Comparison of ENCODE assay signal across 13 mouse cellular contexts in the genomic region with DNA sequence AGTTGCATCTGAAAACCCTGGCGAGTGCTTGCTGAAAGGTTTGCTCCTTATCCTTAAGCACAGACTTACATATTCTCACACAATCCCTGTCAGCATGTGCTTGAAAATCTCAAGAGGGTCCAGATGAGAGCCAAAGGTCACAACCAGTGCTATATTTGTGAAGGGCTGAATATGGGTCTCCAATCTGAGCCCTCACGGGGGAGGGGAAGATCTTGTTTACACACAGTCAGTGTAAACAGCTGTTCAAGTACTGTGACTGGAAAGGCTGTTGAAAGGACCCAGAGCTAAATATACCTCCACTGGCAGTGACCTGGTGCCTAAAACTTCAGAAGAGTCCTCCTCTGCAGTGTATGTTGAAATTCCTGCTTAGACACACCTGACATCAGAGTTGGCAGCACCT. TPM values are rescaled to one million over a fixed set of nuclear protein-coding genes. Genes with fewer than 3 reads are reported as not detected.
DNase-seq lines count a peak whose midpoint lies in the region; ATAC-seq and TF ChIP-seq lines count a peak whose summit lies in the region.
"Had no signal": no experiment of that assay in that cellular context is flagged by ENCODE, and none has a peak within 500 bp of the region (broad histone marks: within the 10 kb centered on the region; RNA-seq: fewer than 3 reads in every experiment).

No protein-coding gene starts in this region.

- H3K27me3 ChIP-seq in stomach, embryonic 16.5 days (ENCODE audit: control insufficient read depth, insufficient read depth, low read length), result no peaks in the 10 kb centered on the region
- no peaks in the 10 kb centered on the region for H3K27me3 ChIP-seq in stomach, postnatal 0 days (ENCODE audit: control insufficient read depth, insufficient read depth, low read length)
- no peaks in the 10 kb centered on the region for H3K27me3 ChIP-seq in lung, embryonic 15.5 days
- no peaks in the 10 kb centered on the region for H3K27me3 ChIP-seq in hindbrain, embryonic 13.5 days
- H3K27me3 ChIP-seq: megakaryocyte, embryonic 14.5 days had no signal

- peak; percentile 51 for DNase-seq in embryo, embryonic 10 days (ENCODE audit: low spot score)
- no peak for DNase-seq in embryo, embryonic 9.5 days (ENCODE audit: extremely low spot score)
- no peak for DNase-seq in stomach, postnatal 0 days (ENCODE audit: low spot score)
- DNase-seq in cerebellum, adult 11-12 months, result no peak
- no peak for DNase-seq in layer of hippocampus, adult 11-12 months (ENCODE audit: low spot score)
- DNase-seq: cerebellum, postnatal 10 days; right cerebral cortex, adult 18-20 months; thymus, postnatal 4 days had no signal

- H3K36me3 ChIP-seq in stomach, embryonic 16.5 days (ENCODE audit: control insufficient read depth, insufficient read depth, low read length), result no peaks in the 10 kb centered on the region
- no peaks in the 10 kb centered on the region for H3K36me3 ChIP-seq in stomach, postnatal 0 days (ENCODE audit: control insufficient read depth, insufficient read depth, low read length)
- no peaks in the 10 kb centered on the region for H3K36me3 ChIP-seq in lung, embryonic 15.5 days
- no peaks in the 10 kb centered on the region for H3K36me3 ChIP-seq in hindbrain, embryonic 13.5 days
- H3K36me3 ChIP-seq: G1E had no signal

- WGBS in stomach, embryonic 16.5 days, result 34% methylated on average over 2 of the region's 2 CpGs
- 49% methylated on average over 2 of the region's 2 CpGs for WGBS in stomach, postnatal 0 days
- 36% methylated on average over 2 of the region's 2 CpGs for WGBS in lung, embryonic 15.5 days
- WGBS in hindbrain, embryonic 13.5 days, result 76% methylated on average over 2 of the region's 2 CpGs

- ATAC-seq in stomach, embryonic 16.5 days (ENCODE audit: insufficient read depth, low FRiP score), result peak; percentile 56
- no peak for ATAC-seq in stomach, postnatal 0 days (ENCODE audit: low FRiP score, low TSS enrichment)
- peak; percentile 82 for ATAC-seq in lung, embryonic 15.5 days (ENCODE audit: borderline replicate concordance, extremely low read depth, low FRiP score, low TSS enrichment)
- no peak for ATAC-seq in hindbrain, embryonic 13.5 days (ENCODE audit: low FRiP score)

- H3K9ac ChIP-seq in stomach, embryonic 16.5 days (ENCODE audit: low read length), result no peak overlapping the region
- H3K9ac ChIP-seq in stomach, postnatal 0 days (ENCODE audit: low read length), result no peak overlapping the region
- no peak overlapping the region for H3K9ac ChIP-seq in lung, embryonic 15.5 days
- H3K9ac ChIP-seq in hindbrain, embryonic 13.5 days, result no peak overlapping the region

- TF ChIP-seq CTCF in stomach, postnatal 0 days (IDR thresholded peaks at IDR 0.05; ENCODE audit: low read depth), result no peak

- H3K9me3 ChIP-seq in stomach, embryonic 16.5 days (replicated peaks; ENCODE audit: control insufficient read depth, low read length), result no peaks in the 10 kb centered on the region
- H3K9me3 ChIP-seq in stomach, postnatal 0 days (ENCODE audit: control insufficient read depth, low read length), result no peaks in the 10 kb centered on the region
- no peaks in the 10 kb centered on the region for H3K9me3 ChIP-seq in lung, embryonic 15.5 days
- no peaks in the 10 kb centered on the region for H3K9me3 ChIP-seq in hindbrain, embryonic 13.5 days
- H3K9me3 ChIP-seq: G1E; megakaryocyte, embryonic 14.5 days had no signal

- no peak overlapping the region for H3K4me3 ChIP-seq in stomach, embryonic 16.5 days (replicated peaks; ENCODE audit: low read length)
- no peak overlapping the region for H3K4me3 ChIP-seq in stomach, postnatal 0 days (ENCODE audit: low read depth, low read length)
- H3K4me3 ChIP-seq in lung, embryonic 15.5 days, result no peak overlapping the region
- H3K4me3 ChIP-seq in hindbrain, embryonic 13.5 days, result no peak overlapping the region
- H3K4me3 ChIP-seq: megakaryocyte, embryonic 14.5 days had no signal

- no peak for TF ChIP-seq EP300 in stomach, postnatal 0 days (optimal IDR thresholded peaks at IDR 0.05)

- no peak overlapping the region for H3K4me2 ChIP-seq in stomach, embryonic 16.5 days (ENCODE audit: low read depth, low read length)
- H3K4me2 ChIP-seq in stomach, postnatal 0 days (replicated peaks; ENCODE audit: low read depth), result no peak overlapping the region
- H3K4me2 ChIP-seq in lung, embryonic 15.5 days, result no peak overlapping the region
- no peak overlapping the region for H3K4me2 ChIP-seq in hindbrain, embryonic 13.5 days

- peaks cover 5% of the 10 kb centered on the region; the same call in 1 of the 2 replicates for H3K4me1 ChIP-seq in stomach, embryonic 16.5 days (ENCODE audit: control insufficient read depth, insufficient read depth, low read length)
- no peaks in the 10 kb centered on the region for H3K4me1 ChIP-seq in stomach, postnatal 0 days (replicated peaks; ENCODE audit: control insufficient read depth, insufficient read depth)
- H3K4me1 ChIP-seq in lung, embryonic 15.5 days, result 0 out of 2 replicates have a peak, but pooled peaks cover 4% of the 10 kb centered on the region
- H3K4me1 ChIP-seq in hindbrain, embryonic 13.5 days (replicated peaks), result peaks cover 7% of the 10 kb centered on the region; the same call in 1 of the 2 replicates
- H3K4me1 ChIP-seq: megakaryocyte, embryonic 14.5 days had no signal

- no peak overlapping the region for H3K27ac ChIP-seq in stomach, embryonic 16.5 days (ENCODE audit: low read length)
- no peak overlapping the region for H3K27ac ChIP-seq in stomach, postnatal 0 days (replicated peaks)
- no peak overlapping the region for H3K27ac ChIP-seq in lung, embryonic 15.5 days
- H3K27ac ChIP-seq in hindbrain, embryonic 13.5 days, result no peak overlapping the region

RNA-seq across cellular contexts. Expression of a gene that starts 43.7 kb away (rescaled TPM):
- 8.0 and 8.5 TPM in 2 replicates for polyA plus RNA-seq in stomach, embryonic 16.5 days (2015; fragmentation: Nextera tagmentation; extraction: Ambion mirVana)
- polyA plus RNA-seq in stomach, postnatal 0 days (2015; fragmentation: Nextera tagmentation; extraction: Ambion mirVana), result 2.3 and 2.7 TPM in 2 replicates
- 4.4 and 5.3 TPM in 2 replicates for polyA plus RNA-seq in lung, embryonic 15.5 days (2015; fragmentation: Nextera tagmentation; extraction: Ambion mirVana)
- polyA plus RNA-seq in hindbrain, embryonic 13.5 days (2015; fragmentation: Nextera tagmentation; extraction: Ambion mirVana), result 3.4 and 3.9 TPM in 2 replicates
- polyA plus RNA-seq: G1E had no signal

Comparison
In these comparisons a context has a peak if more than half of its experiments do, and no peak if none do; other contexts are left out.
1. ATAC-seq: peak in stomach, embryonic 16.5 days (single experiment) and lung, embryonic 15.5 days (single experiment); none in stomach, postnatal 0 days (single experiment) and hindbrain, embryonic 13.5 days (single experiment).